Comparison of ENCODE assay signal across 8 mouse cellular contexts in the genomic region with DNA sequence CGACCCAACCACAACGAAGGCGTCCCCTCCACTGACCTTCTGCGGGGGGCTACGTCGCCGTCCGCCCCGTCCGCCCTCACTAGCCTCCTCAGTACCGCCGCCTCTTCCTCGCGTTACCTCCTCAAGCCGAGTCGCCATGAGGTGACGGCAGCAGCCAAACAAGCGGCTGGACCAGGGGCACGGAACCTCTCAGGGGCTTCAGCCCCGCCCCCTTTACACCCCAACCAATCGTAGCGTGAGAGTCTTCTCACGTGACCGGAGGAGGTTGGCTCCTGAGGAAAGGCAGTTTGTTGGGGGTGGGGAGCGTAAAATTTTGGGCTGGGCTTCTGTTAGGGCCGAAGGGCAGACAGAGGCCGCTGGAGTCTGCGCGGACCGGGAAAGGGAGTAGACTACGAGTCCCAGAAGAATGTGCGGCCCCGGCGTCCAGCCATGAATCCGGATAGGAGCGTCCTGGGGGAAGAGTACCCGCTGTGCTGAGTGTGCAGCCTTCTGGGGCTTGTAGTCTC. TPM values are rescaled to one million over a fixed set of nuclear protein-coding genes. Genes with fewer than 3 reads are reported as not detected.
DNase-seq lines count a peak whose midpoint lies in the region; ATAC-seq and TF ChIP-seq lines count a peak whose summit lies in the region.

A gene (minus strand): TSS at position 252 of the 506 bp plus-strand sequence.

- TF ChIP-seq CTCF in cortical plate, adult 2 months (IDR thresholded peaks at IDR 0.05; ENCODE audit: extremely low read depth, insufficient read depth, low read length): no peak

- peak within 1 kb of the TSS; percentile 28; the same call in 1 of the 2 replicates for H3K27ac ChIP-seq in cortical plate, adult 2 months (ENCODE audit: insufficient read depth, low read length)

- peak; percentile 94 to 97 for DNase-seq in gastrocnemius, adult 8-10 months (ENCODE audit: low spot score in 2 of 2)
- DNase-seq in induced T-regulatory cell, adult 2 months (ENCODE audit: low read depth): peak; percentile 95
- peak; percentile 95 to 97 for DNase-seq in left cerebral cortex, adult 9 months (ENCODE audit: low spot score in 2 of 2)
- peak; percentile 91 for DNase-seq in right cerebral cortex, postnatal 14 days
- DNase-seq in urinary bladder, postnatal 36 days (ENCODE audit: low spot score in 2 of 2): peak; percentile 89 to 95

- H3K4me1 ChIP-seq in cortical plate, adult 2 months (ENCODE audit: control insufficient read depth, insufficient read depth, low read length): no peaks in the 10 kb centered on the region

- peak; percentile 95 for ATAC-seq in activated CD4-positive, CD25-positive, alpha-beta regulatory T cell, adult 4 months
- peak; percentile 85 for ATAC-seq in megakaryocyte progenitor cell, adult 5-6 weeks (replicated peaks; ENCODE audit: poor library complexity)

- peak; percentile 85 for TF ChIP-seq POLR2A in cortical plate, adult 2 months (IDR thresholded peaks at IDR 0.05; ENCODE audit: extremely low read depth, insufficient read depth, low read length)

- peak within 1 kb of the TSS; percentile 94 for H3K4me3 ChIP-seq in cortical plate, adult 2 months (ENCODE audit: insufficient read depth, low read length)

RNA-seq across cellular contexts. Expression of the gene that starts here (rescaled TPM):
- 10 to 100 TPM; 20.9 to 22.1 TPM for polyA plus RNA-seq in activated CD4-positive, CD25-positive, alpha-beta regulatory T cell, adult 4 months (2017; shearing (Covaris generic))
- polyA plus RNA-seq in cortical plate, adult 2 months (2012; rRNA removed): 15.6 and 16.0 TPM in 2 replicates
- total RNA-seq in gastrocnemius, adult 8-10 months (2022): 10 to 100 TPM in 1 of 4 experiments, 1 to 10 TPM in 3; 7.1 to 10.9 (median 7.8) TPM
- total RNA-seq in megakaryocyte progenitor cell, adult 5-6 weeks (2015): 23.1 and 30.1 TPM in 2 replicates
- 35.8 and 51.6 TPM in 2 replicates for total RNA-seq in megakaryocyte progenitor cell, adult 5-6 weeks (2017)

Comparison
In these comparisons a context has a peak if more than half of its experiments do, and no peak if none do; other contexts are left out.
1. Peak in every context shown above with its lines: DNase-seq, ATAC-seq, H3K4me3 ChIP-seq and H3K27ac ChIP-seq.